27 mouse cellular contexts compared by ENCODE assay signal in genomic region chr17:47757056-47757610, GRCm38 (mm10). TPM values are rescaled to one million over a fixed set of nuclear protein-coding genes. Genes with fewer than 3 reads are reported as not detected.
DNase-seq lines count a peak whose midpoint lies in the region; ATAC-seq and TF ChIP-seq lines count a peak whose summit lies in the region.
"Had no signal": no experiment of that assay in that cellular context is flagged by ENCODE, and none has a peak within 500 bp of the region (broad histone marks: within the 10 kb centered on the region; RNA-seq: fewer than 3 reads in every experiment).

No protein-coding gene starts in this region.

- 75% methylated on average over 7 of the region's 7 CpGs for WGBS in heart, embryonic 12.5 days
- 56% methylated on average over 7 of the region's 7 CpGs for WGBS in macrophage (ENCODE audit: missing documents)
- WGBS in forebrain, postnatal 0 days, result 85% methylated on average over 7 of the region's 7 CpGs

- no peak for TF ChIP-seq POLR2A in bone marrow macrophage, adult 2 months (IDR thresholded peaks at IDR 0.05; ENCODE audit: borderline replicate concordance, low read depth, low read length)

- peaks cover 95% of the 10 kb centered on the region for H3K79me2 ChIP-seq in macrophage (ENCODE audit: inconsistent target)

- TF ChIP-seq CTCF in bone marrow macrophage, adult 2 months (IDR thresholded peaks at IDR 0.05; ENCODE audit: low read depth, low read length), result no peak
- TF ChIP-seq CTCF in forebrain, postnatal 0 days (IDR thresholded peaks at IDR 0.05; ENCODE audit: low read depth), result no peak

- intact Hi-C loops in heart, postnatal 14 days (cut with DNase I), result loop anchor here (2.0 kb wide), 1 partner anchor 18 kb away; no protein-coding TSS in a partner anchor

- H3K36me3 ChIP-seq in heart, embryonic 12.5 days, result peaks cover 2% of the 10 kb centered on the region; the same call in 1 of the 2 replicates
- peaks cover 2% of the 10 kb centered on the region; the same call in 1 of the 2 replicates for H3K36me3 ChIP-seq in macrophage (ENCODE audit: inconsistent target)
- H3K36me3 ChIP-seq in forebrain, postnatal 0 days (ENCODE audit: insufficient read depth), result no peaks in the 10 kb centered on the region
- H3K36me3 ChIP-seq: embryonic facial prominence, embryonic 13.5 days; intestine, embryonic 15.5 days; limb, embryonic 13.5 days had no signal

- peaks cover 65% of the 10 kb centered on the region for H3K4me1 ChIP-seq in heart, embryonic 12.5 days (replicated peaks)
- peaks cover 76% of the 10 kb centered on the region for H3K4me1 ChIP-seq in bone marrow macrophage, adult 2 months (ENCODE audit: control insufficient read depth, insufficient read depth, low read length)
- H3K4me1 ChIP-seq in forebrain, postnatal 0 days (ENCODE audit: insufficient read depth), result no peaks in the 10 kb centered on the region

- no peak overlapping the region for H3K9ac ChIP-seq in heart, embryonic 12.5 days
- H3K9ac ChIP-seq in forebrain, postnatal 0 days, result no peak overlapping the region
- H3K9ac ChIP-seq: embryonic facial prominence, embryonic 13.5 days; hindbrain, embryonic 14.5 days; intestine, embryonic 15.5 days; limb, embryonic 13.5 days; liver, embryonic 14.5 days had no signal

- no peak overlapping the region for H3K4me3 ChIP-seq in heart, embryonic 12.5 days
- H3K4me3 ChIP-seq in bone marrow macrophage, adult 2 months (ENCODE audit: insufficient read depth, low read length), result no peak overlapping the region
- H3K4me3 ChIP-seq in macrophage (ENCODE audit: inconsistent target), result no peak overlapping the region
- no peak overlapping the region for H3K4me3 ChIP-seq in forebrain, postnatal 0 days (ENCODE audit: low read depth, low read length)
- H3K4me3 ChIP-seq: embryonic facial prominence, embryonic 13.5 days; intestine, embryonic 15.5 days; limb, embryonic 13.5 days had no signal

- H3K27me3 ChIP-seq in heart, embryonic 12.5 days (replicated peaks), result no peaks in the 10 kb centered on the region
- no peaks in the 10 kb centered on the region for H3K27me3 ChIP-seq in forebrain, postnatal 0 days (ENCODE audit: insufficient read depth, low read length)
- H3K27me3 ChIP-seq: embryonic facial prominence, embryonic 13.5 days; intestine, embryonic 15.5 days; limb, embryonic 13.5 days had no signal

- no peak for ATAC-seq in heart, embryonic 12.5 days (ENCODE audit: insufficient number of reproducible peaks, low FRiP score)
- no peak for ATAC-seq in forebrain, postnatal 0 days
- ATAC-seq: CD4-positive, CD25-positive, alpha-beta regulatory T cell, adult 4 months; intestine, embryonic 15.5 days had no signal

- H3K27ac ChIP-seq in heart, embryonic 12.5 days (ENCODE audit: poor library complexity, severe bottlenecking), result peak overlapping the region; percentile 76
- peak overlapping the region; percentile 82 for H3K27ac ChIP-seq in bone marrow macrophage, adult 2 months (ENCODE audit: insufficient read depth, low read depth, low read length)
- peak overlapping the region; percentile 64 for H3K27ac ChIP-seq in macrophage
- H3K27ac ChIP-seq in forebrain, postnatal 0 days (ENCODE audit: low read depth, low read length), result no peak overlapping the region
- H3K27ac ChIP-seq: embryonic facial prominence, embryonic 13.5 days; hindbrain, embryonic 14.5 days; intestine, embryonic 15.5 days; limb, embryonic 13.5 days; liver, embryonic 14.5 days had no signal

- H3K4me2 ChIP-seq in heart, embryonic 12.5 days, result no peak overlapping the region
- no peak overlapping the region for H3K4me2 ChIP-seq in forebrain, postnatal 0 days (ENCODE audit: low read depth)
- H3K4me2 ChIP-seq: embryonic facial prominence, embryonic 13.5 days; hindbrain, embryonic 14.5 days; intestine, embryonic 15.5 days; limb, embryonic 13.5 days; midbrain, embryonic 11.5 days had no signal

- H3K9me3 ChIP-seq in heart, embryonic 12.5 days (replicated peaks), result no peaks in the 10 kb centered on the region
- no peaks in the 10 kb centered on the region for H3K9me3 ChIP-seq in forebrain, postnatal 0 days (ENCODE audit: low read length)
- H3K9me3 ChIP-seq: embryonic facial prominence, embryonic 13.5 days; intestine, embryonic 15.5 days; limb, embryonic 13.5 days had no signal

- no peak for DNase-seq in heart, postnatal 14 days
- DNase-seq in lung, adult 18-20 months, result peak; percentile 50 to 54
- DNase-seq in lung, postnatal 10 days, result no peak
- no peak for DNase-seq in neural tube, embryonic 10.5 days (ENCODE audit: extremely low spot score, low spot score)
- DNase-seq in forebrain, postnatal 0 days, result no peak
- DNase-seq: cerebellum, adult 18-20 months; gastrocnemius, postnatal 25 days; lung, postnatal 14 days; retina, postnatal 1 day; right cerebral cortex, postnatal 4 days; thymus, adult 18-20 months had no signal

RNA-seq across cellular contexts. Expression of gene Tfeb, which starts 20.3 kb away (rescaled TPM):
- 22.7 and 24.5 TPM in 2 replicates for polyA plus RNA-seq in heart, embryonic 12.5 days (2016; fragmentation: Nextera tagmentation; extraction: Ambion mirVana)
- 10 to 100 TPM; 46.8 to 49.3 TPM for total RNA-seq in heart, postnatal 14 days (2021)
- polyA plus RNA-seq in bone marrow macrophage, adult 2 months (2012; ENCODE audit: insufficient read depth, insufficient read length, missing spikeins), result 43.2 and 48.4 TPM in 2 replicates
- 100 to 1,000 TPM in 6 of 26 experiments, 10 to 100 TPM in 16, 1 to 10 TPM in 4; 5.7 to 136 (median 54.5) TPM for total RNA-seq in macrophage (2018; cell fraction: chromatin; rRNA removed)
- 10 to 100 TPM in 24 of 26 experiments, 1 to 10 TPM in 2; 6.8 to 49.1 (median 37.2) TPM for total RNA-seq in macrophage (2018; cell fraction: cytosol; rRNA removed)
- 10 to 100 TPM; 11.7 to 97.4 (median 40.8) TPM for total RNA-seq in macrophage (2018; cell fraction: nucleus; rRNA removed)
- polyA plus RNA-seq in macrophage (2018), result 15.5 to 41.8 TPM (median 22.8 TPM) in 3 replicates
- 4.1 and 5.5 TPM in 2 replicates for total RNA-seq in forebrain, postnatal 0 days (2014; rRNA removed)
- 3.3 and 4.6 TPM in 2 replicates for polyA plus RNA-seq in forebrain, postnatal 0 days (2015; fragmentation: Nextera tagmentation; extraction: Ambion mirVana)

RNA-seq across cellular contexts. Expression of gene Pgc, which starts 30.5 kb away (rescaled TPM):
- not detected in 2 replicates for polyA plus RNA-seq in heart, embryonic 12.5 days (2016; fragmentation: Nextera tagmentation; extraction: Ambion mirVana)
- total RNA-seq in heart, postnatal 14 days (2021), result not detected
- polyA plus RNA-seq in bone marrow macrophage, adult 2 months (2012; ENCODE audit: insufficient read depth, insufficient read length, missing spikeins), result not detected in 2 replicates
- total RNA-seq in macrophage (2018; cell fraction: chromatin; rRNA removed), result not detected
- total RNA-seq in macrophage (2018; cell fraction: cytosol; rRNA removed), result not detected
- total RNA-seq in macrophage (2018; cell fraction: nucleus; rRNA removed), result not detected
- polyA plus RNA-seq in macrophage (2018), result not detected in 3 replicates
- total RNA-seq in forebrain, postnatal 0 days (2014; rRNA removed), result not detected in 2 replicates
- polyA plus RNA-seq in forebrain, postnatal 0 days (2015; fragmentation: Nextera tagmentation; extraction: Ambion mirVana), result not detected in 2 replicates
- total RNA-seq: adrenal gland, adult 18-20 months; gastrocnemius, postnatal 25 days; neutrophil, adult 5-6 weeks had no signal
- polyA plus RNA-seq: brain, embryonic 14.5 days; CD4-positive, CD25-positive, alpha-beta regulatory T cell, adult 4 months; cortical plate, adult 2 months; embryonic facial prominence, embryonic 13.5 days; hindbrain, embryonic 14.5 days; kidney, embryonic 14.5 days; liver, embryonic 14.5 days; midbrain, embryonic 11.5 days; urinary bladder, adult 2 months had no signal

Comparison
In these comparisons a context has a peak if more than half of its experiments do, and no peak if none do; other contexts are left out.
1. DNase-seq: peak in lung, adult 18-20 months (2 of 2); none in heart, postnatal 14 days (0 of 2), lung, postnatal 10 days (single experiment), neural tube, embryonic 10.5 days (single experiment) and forebrain, postnatal 0 days (single experiment).